Mouse (Mus musculus) lung, postnatal 0 days (tissue): ENCODE data around the gene Prkab1.

Experiments
- CTCF ChIP-seq: IDR thresholded peaks from 2 replicates; pipeline ENCODE4 v1.5.1; 2016; ENCODE audit warnings: antibody characterized with exemption, mild to moderate bottlenecking
- EP300 ChIP-seq: IDR thresholded peaks from 2 replicates; pipeline ENCODE4 v1.6.1; 2016; ENCODE audit warnings: antibody characterized with exemption, mild to moderate bottlenecking, control low read depth

DNA sequence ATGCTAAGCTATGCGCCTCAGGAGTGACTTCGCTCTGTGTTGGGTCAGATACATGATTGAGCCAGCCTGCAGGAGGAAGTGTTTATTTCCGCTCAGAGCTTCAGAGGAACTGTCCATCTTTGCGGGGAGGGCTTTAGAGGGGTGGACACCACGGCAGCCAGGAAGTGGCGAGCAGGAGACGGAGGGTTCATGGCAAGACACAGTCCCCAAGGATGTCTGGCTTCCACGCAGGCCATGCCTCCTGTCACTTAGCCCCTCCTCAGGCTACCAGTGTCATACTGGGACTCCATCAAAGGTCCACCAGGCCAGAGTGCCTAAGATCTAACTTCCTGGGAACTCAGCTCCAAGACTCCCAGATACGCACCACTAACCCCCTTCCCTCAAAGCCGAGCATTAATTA, 46.6 kb downstream of the Prkab1 start:
- no peak for TF ChIP-seq CTCF
- no peak; the same call in 1 of the 2 replicates for TF ChIP-seq EP300
